Mouse (Mus musculus): ENCODE results near the gene Dlx3.

Dlx3 gene

GRCm38 (mm10) chr11:95119990-95120632 is at the start of gene Dlx3:
Gene Dlx3 (plus strand): TSS chr11:95120119.
- no peak for DNase-seq

GRCm38 (mm10) chr11:95070140-95071107 is 49.5 kb upstream of the Dlx3 start:
- no peak for DNase-seq

- no peak for DNase-seq
Observed at GRCm38 (mm10) chr11:95071266-95071665, 48.7 kb upstream of the Dlx3 start.

- no peak for DNase-seq
Observed at GRCm38 (mm10) chr11:95072136-95072535, 47.8 kb upstream of the Dlx3 start.

GRCm38 (mm10) chr11:95072804-95073203 is 47.1 kb upstream of the Dlx3 start:
- no peak for DNase-seq

- DNase-seq, result no peak
Observed at GRCm38 (mm10) chr11:95073835-95074234, 46.1 kb upstream of the Dlx3 start.

GRCm38 (mm10) chr11:95074694-95075093 is 45.2 kb upstream of the Dlx3 start:
- DNase-seq, result no peak

GRCm38 (mm10) chr11:95075197-95076040 is 44.5 kb upstream of the Dlx3 start:
- no peak for DNase-seq

- DNase-seq, result peak; percentile 73
Observed at GRCm38 (mm10) chr11:95076041-95076535, 43.8 kb upstream of the Dlx3 start.

- DNase-seq, result peak; percentile 44
Observed at GRCm38 (mm10) chr11:95076536-95077111, 43.3 kb upstream of the Dlx3 start, which contains the start of gene Itga3. Gene Itga3 (minus strand): TSS chr11:95076801.

- DNase-seq, result no peak
Observed at GRCm38 (mm10) chr11:95077956-95078355, 42.0 kb upstream of the Dlx3 start.

- no peak for DNase-seq
Observed at GRCm38 (mm10) chr11:95079256-95079875, 40.6 kb upstream of the Dlx3 start.

- DNase-seq, result no peak
Observed at GRCm38 (mm10) chr11:95080783-95081182, 39.1 kb upstream of the Dlx3 start.

- peak; percentile 49 for DNase-seq
Observed at GRCm38 (mm10) chr11:95082896-95083295, 37.0 kb upstream of the Dlx3 start.

- no peak for DNase-seq
Observed at GRCm38 (mm10) chr11:95084175-95084574, 35.7 kb upstream of the Dlx3 start.

GRCm38 (mm10) chr11:95084811-95085382 is 35.0 kb upstream of the Dlx3 start:
- DNase-seq, result no peak

GRCm38 (mm10) chr11:95085710-95086109 is 34.2 kb upstream of the Dlx3 start:
- DNase-seq, result no peak

GRCm38 (mm10) chr11:95086229-95086628 is 33.7 kb upstream of the Dlx3 start:
- no peak for DNase-seq

- no peak for DNase-seq
Observed at GRCm38 (mm10) chr11:95087301-95088228, 32.4 kb upstream of the Dlx3 start.

- DNase-seq, result no peak
Observed at GRCm38 (mm10) chr11:95088286-95088685, 31.6 kb upstream of the Dlx3 start.
